Mouse (Mus musculus): ENCODE data around the gene Use1.

GRCm38 (mm10) chr8:71368366-71368765, 1.7 kb downstream of the Use1 start:
- TF ChIP-seq POLR2A (IDR thresholded peaks at IDR 0.05; ENCODE audit: low read depth, low read length), result no peak
- no peak for TF ChIP-seq CTCF (conservative IDR thresholded peaks at IDR 0.05; ENCODE audit: insufficient read depth, insufficient read length, low read depth, low read length)

All from kidney, adult 2 months (tissue).